In the genomic region with DNA sequence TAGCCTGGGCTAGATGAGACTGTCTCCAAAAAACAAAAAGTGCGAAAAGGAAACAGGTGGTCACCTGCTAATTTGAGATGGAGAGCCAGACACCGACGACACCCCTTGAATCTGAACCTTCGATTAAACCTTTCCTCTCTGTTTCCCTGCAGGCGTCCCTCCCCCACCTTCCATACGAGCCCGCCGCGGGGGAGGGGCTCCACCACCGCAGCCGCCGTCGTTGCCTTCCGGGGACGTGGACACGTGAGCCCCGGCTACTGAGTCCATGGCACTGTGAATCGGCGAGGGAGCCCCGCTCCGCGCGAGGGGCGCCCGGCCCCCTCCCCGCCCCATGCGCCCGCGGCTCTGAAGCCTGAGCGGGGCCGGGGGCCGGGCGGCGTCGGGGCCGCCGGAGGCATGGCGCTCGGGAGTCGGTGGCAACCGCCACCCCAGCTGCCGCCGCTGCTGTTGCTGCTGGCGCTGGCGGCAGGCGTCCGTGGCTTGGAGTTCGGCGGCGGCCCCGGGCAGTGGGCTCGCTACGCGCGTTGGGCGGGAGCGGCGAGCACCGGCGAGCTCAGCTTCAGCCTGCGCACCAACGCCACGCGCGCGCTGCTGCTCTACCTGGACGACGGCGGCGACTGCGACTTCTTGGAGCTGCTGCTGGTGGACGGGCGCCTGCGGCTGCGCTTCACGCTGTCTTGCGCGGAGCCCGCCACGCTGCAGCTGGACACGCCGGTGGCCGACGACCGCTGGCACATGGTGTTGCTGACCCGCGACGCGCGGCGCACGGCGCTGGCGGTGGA, we compare ENCODE assay signal across 8 mouse cellular contexts. TPM values are rescaled to one million over a fixed set of nuclear protein-coding genes. Genes with fewer than 3 reads are reported as not detected.
DNase-seq lines count a peak whose midpoint lies in the region; ATAC-seq and TF ChIP-seq lines count a peak whose summit lies in the region.

No protein-coding gene starts in this region.

- no peak overlapping the region; the same call in 1 of the 2 replicates for H3K9ac ChIP-seq in limb, embryonic 12.5 days (replicated peaks)
- peak overlapping the region; percentile 51 for H3K9ac ChIP-seq in midbrain, postnatal 0 days (replicated peaks; ENCODE audit: low read length, poor library complexity, severe bottlenecking)

- ATAC-seq in CD4-positive, CD25-positive, alpha-beta regulatory T cell, adult 4 months = no peak
- ATAC-seq in limb, embryonic 12.5 days (ENCODE audit: insufficient number of reproducible peaks, insufficient read depth, low FRiP score, low TSS enrichment, low read depth) = no peak
- ATAC-seq in midbrain, postnatal 0 days (ENCODE audit: low FRiP score) = no peak

- peaks cover 16% of the 10 kb centered on the region for H3K4me1 ChIP-seq in limb, embryonic 12.5 days (replicated peaks)
- peaks cover 47% of the 10 kb centered on the region for H3K4me1 ChIP-seq in midbrain, postnatal 0 days (ENCODE audit: insufficient read depth, low read length)

- no peaks in the 10 kb centered on the region for H3K9me3 ChIP-seq in limb, embryonic 12.5 days
- H3K9me3 ChIP-seq in midbrain, postnatal 0 days (ENCODE audit: low read length) = no peaks in the 10 kb centered on the region

- no peak overlapping the region for H3K27ac ChIP-seq in limb, embryonic 12.5 days
- H3K27ac ChIP-seq in midbrain, postnatal 0 days (ENCODE audit: low read depth, low read length) = no peak overlapping the region

- DNase-seq in CD4-positive, CD25-positive, alpha-beta regulatory T cell, adult 2 months (ENCODE audit: low read depth, low spot score) = peak; percentile 27
- peak; percentile 54 for DNase-seq in urinary bladder, postnatal 14 days (ENCODE audit: low spot score)
- no peak for DNase-seq in urinary bladder, adult 2 months (ENCODE audit: low spot score)
- no peak for DNase-seq in midbrain, postnatal 0 days (ENCODE audit: low spot score)
- no peak for DNase-seq in spleen, postnatal 4 days (ENCODE audit: low spot score in 2 of 2)
- no peak for DNase-seq in Muller cell, postnatal 12 days (ENCODE audit: inconsistent ontology term)

- H3K4me3 ChIP-seq in limb, embryonic 12.5 days (replicated peaks) = peak overlapping the region; percentile 43
- peak overlapping the region; percentile 27 for H3K4me3 ChIP-seq in midbrain, postnatal 0 days (ENCODE audit: low read depth, low read length)

- TF ChIP-seq CTCF in midbrain, postnatal 0 days (IDR thresholded peaks at IDR 0.05) = no peak

- H3K4me2 ChIP-seq in limb, embryonic 12.5 days = peak overlapping the region; percentile 66
- peak overlapping the region; percentile 50 for H3K4me2 ChIP-seq in midbrain, postnatal 0 days (ENCODE audit: low read depth, low read length, poor library complexity, severe bottlenecking)

- H3K36me3 ChIP-seq in limb, embryonic 12.5 days = no peaks in the 10 kb centered on the region
- peaks cover 8% of the 10 kb centered on the region; the same call in 1 of the 2 replicates for H3K36me3 ChIP-seq in midbrain, postnatal 0 days (ENCODE audit: insufficient read depth, low read length)

- peaks cover 92% of the 10 kb centered on the region for H3K27me3 ChIP-seq in limb, embryonic 12.5 days
- no peaks in the 10 kb centered on the region for H3K27me3 ChIP-seq in midbrain, postnatal 0 days (ENCODE audit: insufficient read depth, low read length)

- 2% methylated on average over 80 of the region's 94 CpGs for WGBS in limb, embryonic 12.5 days
- WGBS in midbrain, postnatal 0 days = 4% methylated on average over 74 of the region's 94 CpGs

RNA-seq across cellular contexts. Expression of a gene that starts 9.3 kb away (rescaled TPM):
- not detected for polyA plus RNA-seq in CD4-positive, CD25-positive, alpha-beta regulatory T cell, adult 4 months (2017; shearing (Covaris generic))
- 1.3 and 1.5 TPM in 2 replicates for polyA plus RNA-seq in urinary bladder, adult 2 months (2012; rRNA removed)
- polyA plus RNA-seq in limb, embryonic 12.5 days (2016; fragmentation: Nextera tagmentation; extraction: Ambion mirVana) = 1.8 and 2.4 TPM in 2 replicates
- 382 and 409 TPM in 2 replicates for total RNA-seq in midbrain, postnatal 0 days (2014; rRNA removed)
- 74.3 and 75.7 TPM in 2 replicates for polyA plus RNA-seq in midbrain, postnatal 0 days (2015; fragmentation: Nextera tagmentation; extraction: Ambion mirVana)

RNA-seq across cellular contexts. Expression of a gene that starts 28.7 kb away (rescaled TPM):
- polyA plus RNA-seq in CD4-positive, CD25-positive, alpha-beta regulatory T cell, adult 4 months (2017; shearing (Covaris generic)) = 100 to 1,000 TPM in 1 of 2 experiments, 10 to 100 TPM in 1; 80.3 to 117 TPM
- 106 and 109 TPM in 2 replicates for polyA plus RNA-seq in urinary bladder, adult 2 months (2012; rRNA removed)
- 16.3 and 16.8 TPM in 2 replicates for polyA plus RNA-seq in limb, embryonic 12.5 days (2016; fragmentation: Nextera tagmentation; extraction: Ambion mirVana)
- 250 and 291 TPM in 2 replicates for total RNA-seq in midbrain, postnatal 0 days (2014; rRNA removed)
- polyA plus RNA-seq in midbrain, postnatal 0 days (2015; fragmentation: Nextera tagmentation; extraction: Ambion mirVana) = 232 and 264 TPM in 2 replicates

RNA-seq across cellular contexts. Expression of a gene that starts 43.6 kb away (rescaled TPM):
- polyA plus RNA-seq in CD4-positive, CD25-positive, alpha-beta regulatory T cell, adult 4 months (2017; shearing (Covaris generic)) = 10 to 100 TPM in 1 of 2 experiments, 1 to 10 TPM in 1; 2.0 to 14.2 TPM
- polyA plus RNA-seq in urinary bladder, adult 2 months (2012; rRNA removed) = 34.8 and 47.2 TPM in 2 replicates
- 6.3 and 6.5 TPM in 2 replicates for polyA plus RNA-seq in limb, embryonic 12.5 days (2016; fragmentation: Nextera tagmentation; extraction: Ambion mirVana)
- 16.4 and 25.8 TPM in 2 replicates for total RNA-seq in midbrain, postnatal 0 days (2014; rRNA removed)
- 11.7 and 13.2 TPM in 2 replicates for polyA plus RNA-seq in midbrain, postnatal 0 days (2015; fragmentation: Nextera tagmentation; extraction: Ambion mirVana)

Comparison
In these comparisons a context has a peak if more than half of its experiments do, and no peak if none do; other contexts are left out.
1. DNase-seq: peak in CD4-positive, CD25-positive, alpha-beta regulatory T cell, adult 2 months (single experiment) and urinary bladder, postnatal 14 days (single experiment); none in urinary bladder, adult 2 months (single experiment), midbrain, postnatal 0 days (single experiment), spleen, postnatal 4 days (0 of 2) and Muller cell, postnatal 12 days (single experiment).
2. RNA of a gene that starts 9.3 kb away (polyA plus RNA-seq): 74.3 to 75.7 TPM in midbrain, postnatal 0 days; 1.8 to 2.4 TPM in limb, embryonic 12.5 days, 1.3 to 1.5 TPM in urinary bladder, adult 2 months and not detected in CD4-positive, CD25-positive, alpha-beta regulatory T cell, adult 4 months; every median in the first group is over 10 times any median in the second.